Comparison of ENCODE assay signal across 13 mouse cellular contexts in the genomic region with DNA sequence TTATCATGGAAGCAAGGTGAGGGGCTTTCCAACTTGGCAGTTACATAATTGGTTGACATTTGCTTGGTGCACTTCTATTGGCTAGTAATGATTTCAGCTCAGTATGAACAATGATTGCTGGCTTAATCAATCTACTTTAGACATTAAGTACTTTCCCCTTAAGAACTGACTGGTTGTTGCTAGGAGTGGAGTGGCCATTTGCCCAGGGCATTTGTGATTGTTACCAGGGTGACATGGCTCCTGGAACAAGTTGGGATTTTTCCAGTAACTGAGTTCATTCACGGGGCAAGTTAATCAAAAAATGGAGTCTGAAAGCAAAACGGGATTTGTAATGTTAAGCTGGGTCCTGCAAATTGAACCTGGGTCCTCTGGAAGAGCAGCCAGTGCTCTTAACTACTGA. TPM values are rescaled to one million over a fixed set of nuclear protein-coding genes. Genes with fewer than 3 reads are reported as not detected.
DNase-seq lines count a peak whose midpoint lies in the region; ATAC-seq and TF ChIP-seq lines count a peak whose summit lies in the region.
"Had no signal": no experiment of that assay in that cellular context is flagged by ENCODE, and none has a peak within 500 bp of the region (broad histone marks: within the 10 kb centered on the region; RNA-seq: fewer than 3 reads in every experiment).

No protein-coding gene starts in this region.

- no peaks in the 10 kb centered on the region for H3K36me3 ChIP-seq in lung, postnatal 0 days (ENCODE audit: insufficient read depth, low read length)
- H3K36me3 ChIP-seq in heart, postnatal 0 days (replicated peaks; ENCODE audit: control insufficient read depth, insufficient read depth, low read length), result no peaks in the 10 kb centered on the region

- H3K4me2 ChIP-seq in lung, postnatal 0 days (replicated peaks; ENCODE audit: low read depth, low read length), result no peak overlapping the region
- H3K4me2 ChIP-seq in heart, postnatal 0 days (ENCODE audit: low read depth, low read length), result no peak overlapping the region

- H3K27me3 ChIP-seq in lung, postnatal 0 days (replicated peaks; ENCODE audit: insufficient read depth, low read length), result no peaks in the 10 kb centered on the region
- no peaks in the 10 kb centered on the region for H3K27me3 ChIP-seq in heart, postnatal 0 days (ENCODE audit: control insufficient read depth, insufficient read depth, low read length)

- TF ChIP-seq EP300 in lung, postnatal 0 days (IDR thresholded peaks at IDR 0.05), result no peak
- no peak for TF ChIP-seq EP300 in heart, postnatal 0 days (IDR thresholded peaks at IDR 0.05; ENCODE audit: low read depth)

- no peak overlapping the region for H3K9ac ChIP-seq in lung, postnatal 0 days (replicated peaks; ENCODE audit: low read depth)
- H3K9ac ChIP-seq in heart, postnatal 0 days (replicated peaks; ENCODE audit: low read depth, low read length), result no peak overlapping the region

- no peak for TF ChIP-seq CTCF in gastrocnemius, adult 2 months (IDR thresholded peaks at IDR 0.05)
- no peak for TF ChIP-seq CTCF in lung, postnatal 0 days (IDR thresholded peaks at IDR 0.05)
- no peak for TF ChIP-seq CTCF in heart, postnatal 0 days (IDR thresholded peaks at IDR 0.05; ENCODE audit: low read depth)

- WGBS in lung, postnatal 0 days, result 37% methylated on average over 2 of the region's 2 CpGs
- WGBS in heart, postnatal 0 days, result 17% methylated on average over 2 of the region's 2 CpGs

- no peak for ATAC-seq in lung, postnatal 0 days
- ATAC-seq in heart, postnatal 0 days (ENCODE audit: insufficient read depth, low read depth), result peak; percentile 40; the same call in 1 of the 2 replicates
- no peak for ATAC-seq in CD4-positive, CD25-positive, alpha-beta regulatory T cell, adult 4 months
- ATAC-seq: inflammation-experienced regulatory T-cells, adult 6 months had no signal

- intact Hi-C loops in gastrocnemius, adult 2 months (cut with DNase I), result no loop called here
- intact Hi-C loops in gastrocnemius, postnatal 14 days (cut with DNase I; ENCODE audit: low total_unique reads), result no loop called here

- no peak overlapping the region for H3K4me3 ChIP-seq in gastrocnemius, adult 2 months
- H3K4me3 ChIP-seq in lung, postnatal 0 days (ENCODE audit: low read depth, low read length), result no peak overlapping the region
- no peak overlapping the region for H3K4me3 ChIP-seq in heart, postnatal 0 days (ENCODE audit: low read depth, low read length)

- no peak for DNase-seq in gastrocnemius, adult 2 months
- DNase-seq in gastrocnemius, postnatal 14 days, result no peak
- peak; percentile 20 for DNase-seq in lung, postnatal 10 days
- DNase-seq in lung, postnatal 0 days (ENCODE audit: low spot score), result no peak
- DNase-seq in heart, postnatal 0 days (ENCODE audit: low spot score), result peak; percentile 73
- DNase-seq in lung, postnatal 36 days, result peak; percentile 59
- no peak for DNase-seq in gastrocnemius, postnatal 25 days
- DNase-seq: cerebellum, postnatal 36 days; right cerebral cortex, postnatal 25 days; thymus, adult 18-20 months had no signal

- peak overlapping the region; percentile 89; the same call in 1 of the 2 replicates for H3K27ac ChIP-seq in gastrocnemius, adult 2 months
- H3K27ac ChIP-seq in lung, postnatal 0 days (ENCODE audit: low read length), result no peak overlapping the region
- no peak overlapping the region for H3K27ac ChIP-seq in heart, postnatal 0 days (ENCODE audit: low read depth)

- no peaks in the 10 kb centered on the region for H3K9me3 ChIP-seq in lung, postnatal 0 days (ENCODE audit: low read length)
- no peaks in the 10 kb centered on the region for H3K9me3 ChIP-seq in heart, postnatal 0 days (replicated peaks; ENCODE audit: control insufficient read depth, low read length)

- H3K4me1 ChIP-seq in lung, postnatal 0 days (ENCODE audit: insufficient read depth, low read depth, low read length), result no peaks in the 10 kb centered on the region
- peaks cover 29% of the 10 kb centered on the region for H3K4me1 ChIP-seq in heart, postnatal 0 days (ENCODE audit: control insufficient read depth, insufficient read depth)

RNA-seq across cellular contexts. Expression of a gene that starts 15.8 kb away (rescaled TPM):
- total RNA-seq in gastrocnemius, adult 2 months (2021), result 100 to 1,000 TPM; 491 to 601 TPM
- 100 to 1,000 TPM; 489 to 543 TPM for total RNA-seq in gastrocnemius, postnatal 14 days (2021)
- 0.32 and 0.36 TPM in 2 replicates for polyA plus RNA-seq in lung, postnatal 0 days (2015; fragmentation: Nextera tagmentation; extraction: Ambion mirVana)
- total RNA-seq in heart, postnatal 0 days (2014; rRNA removed; ENCODE audit: low replicate concordance), result 75.3 and 80.7 TPM in 2 replicates
- 66.8 TPM in 2 replicates for polyA plus RNA-seq in heart, postnatal 0 days (2015; fragmentation: Nextera tagmentation; extraction: Ambion mirVana)
- 100 to 1,000 TPM; 393 to 551 TPM for total RNA-seq in gastrocnemius, postnatal 25 days (2021)
- polyA plus RNA-seq in CD4-positive, CD25-positive, alpha-beta regulatory T cell, adult 4 months (2017; shearing (Covaris generic)), result not detected
- total RNA-seq: megakaryocyte-erythroid progenitor cell, adult 5-6 weeks had no signal

Comparison
In these comparisons a context has a peak if more than half of its experiments do, and no peak if none do; other contexts are left out.
1. DNase-seq: peak in lung, postnatal 10 days (single experiment), heart, postnatal 0 days (single experiment) and lung, postnatal 36 days (single experiment); none in gastrocnemius, adult 2 months (single experiment), gastrocnemius, postnatal 14 days (single experiment), lung, postnatal 0 days (single experiment) and gastrocnemius, postnatal 25 days (single experiment).